Mouse (Mus musculus): ENCODE measurements around the gene Gm16181.

GRCm38 (mm10) chr17:35239700-35240099, 19.1 kb downstream of the Gm16181 start:
- TF ChIP-seq CTCF (IDR thresholded peaks at IDR 0.05; ENCODE audit: control insufficient read depth, insufficient read depth, insufficient replicate concordance, low read depth, low read length) (no peak), POLR2A (IDR thresholded peaks at IDR 0.05; ENCODE audit: control insufficient read depth, low read depth, low read length) (no peak)

Data from testis, adult 2 months (tissue).